Mouse (Mus musculus): ENCODE results near the gene Vmn1r151. TPM values are rescaled to one million over a fixed set of nuclear protein-coding genes. Genes with fewer than 3 reads are reported as not detected.
"Not testable (repeated sequence)": the region's sequence is repeated elsewhere in the genome, so short reads cannot be mapped to it uniquely, and the experiment has no call there.

Vmn1r151 gene
- not detected in 2 replicates for polyA plus RNA-seq (2015; fragmentation: Nextera tagmentation; extraction: Ambion mirVana)

- 57% methylated on average over 2 of the region's 3 CpGs for WGBS
- H3K27ac ChIP-seq; ATAC-seq (ENCODE audit: low FRiP score, low read depth); H3K4me2 ChIP-seq (replicated peaks); H3K4me3 ChIP-seq; H3K27me3 ChIP-seq; H3K36me3 ChIP-seq; H3K9me3 ChIP-seq; H3K4me1 ChIP-seq; H3K9ac ChIP-seq: not testable (repeated sequence)
These were observed at the start of gene Vmn1r151 for GRCm38 (mm10) chr7:22499578-22499977. Gene Vmn1r151, minus strand, starts transcription at chr7:22499678.

- H3K36me3 ChIP-seq; H3K4me1 ChIP-seq; H3K27ac ChIP-seq; H3K27me3 ChIP-seq; ATAC-seq (ENCODE audit: low FRiP score, low read depth); H3K4me3 ChIP-seq; H3K4me2 ChIP-seq (replicated peaks); H3K9me3 ChIP-seq; H3K9ac ChIP-seq: not testable (repeated sequence)
- no CpG with 5 or more reads among the region's 1 CpGs for WGBS
These were observed 35.3 kb upstream of the Vmn1r151 start, which contains the start of gene Gm8677 for GRCm38 (mm10) chr7:22534787-22535186. Gene Gm8677, minus strand, starts transcription at chr7:22534887.

- WGBS, result no CpG with 5 or more reads among the region's 3 CpGs
- not testable (repeated sequence) for H3K4me3 ChIP-seq; H3K4me1 ChIP-seq; H3K9ac ChIP-seq; H3K4me2 ChIP-seq (replicated peaks); H3K36me3 ChIP-seq; ATAC-seq (ENCODE audit: low FRiP score, low read depth); H3K27me3 ChIP-seq; H3K27ac ChIP-seq; H3K9me3 ChIP-seq
These were observed 23.2 kb upstream of the Vmn1r151 start, which contains the start of gene Vmn1r152 for GRCm38 (mm10) chr7:22522667-22523066. Gene Vmn1r152, plus strand, starts transcription at chr7:22522967.

- not testable (repeated sequence) for H3K9me3 ChIP-seq; H3K4me1 ChIP-seq; H3K9ac ChIP-seq; H3K36me3 ChIP-seq; H3K27me3 ChIP-seq; H3K4me2 ChIP-seq (replicated peaks); ATAC-seq (ENCODE audit: low FRiP score, low read depth); H3K4me3 ChIP-seq; H3K27ac ChIP-seq
- WGBS, result no CpG with 5 or more reads among the region's 5 CpGs
These were observed 35.5 kb downstream of the Vmn1r151 start, which contains the start of gene Gm10665 for GRCm38 (mm10) chr7:22463975-22464374. Gene Gm10665, minus strand, starts transcription at chr7:22464075.

Other genes starting within 250 kb of the Vmn1r151 start
- gene Gm4187, start 170.0 kb downstream of the Vmn1r151 start, polyA plus RNA-seq (2015; fragmentation: Nextera tagmentation; extraction: Ambion mirVana), result not detected in 2 replicates
- gene Gm8660, start 128.6 kb downstream of the Vmn1r151 start, polyA plus RNA-seq (2015; fragmentation: Nextera tagmentation; extraction: Ambion mirVana), result not detected in 2 replicates
- gene Vmn1r148, start 86.1 kb downstream of the Vmn1r151 start, polyA plus RNA-seq (2015; fragmentation: Nextera tagmentation; extraction: Ambion mirVana), result not detected in 2 replicates
- not detected in 2 replicates for gene Vmn1r149, start 61.4 kb downstream of the Vmn1r151 start, polyA plus RNA-seq (2015; fragmentation: Nextera tagmentation; extraction: Ambion mirVana)
- gene Gm10665, start 35.6 kb downstream of the Vmn1r151 start, polyA plus RNA-seq (2015; fragmentation: Nextera tagmentation; extraction: Ambion mirVana), result not detected in 2 replicates
- gene Vmn1r152, start 23.3 kb upstream of the Vmn1r151 start, polyA plus RNA-seq (2015; fragmentation: Nextera tagmentation; extraction: Ambion mirVana), result not detected in 2 replicates
- not detected in 2 replicates for gene Gm8677, start 35.2 kb upstream of the Vmn1r151 start, polyA plus RNA-seq (2015; fragmentation: Nextera tagmentation; extraction: Ambion mirVana)
- gene Gm4201, start 65.7 kb upstream of the Vmn1r151 start, polyA plus RNA-seq (2015; fragmentation: Nextera tagmentation; extraction: Ambion mirVana), result not detected in 2 replicates
- not detected in 2 replicates for gene Gm4565, start 88.4 kb upstream of the Vmn1r151 start, polyA plus RNA-seq (2015; fragmentation: Nextera tagmentation; extraction: Ambion mirVana)
- gene Vmn1r155, start 158.3 kb upstream of the Vmn1r151 start, polyA plus RNA-seq (2015; fragmentation: Nextera tagmentation; extraction: Ambion mirVana), result not detected in 2 replicates
- not detected in 2 replicates for gene Gm8693, start 192.6 kb upstream of the Vmn1r151 start, polyA plus RNA-seq (2015; fragmentation: Nextera tagmentation; extraction: Ambion mirVana)
- gene Gm4567, start 220.0 kb upstream of the Vmn1r151 start, polyA plus RNA-seq (2015; fragmentation: Nextera tagmentation; extraction: Ambion mirVana), result not detected in 2 replicates

Data from limb, embryonic 13.5 days (tissue).